Mouse (Mus musculus) urinary bladder, adult 2 months (tissue): ENCODE results near the gene Cxcr5. TPM values are rescaled to one million over a fixed set of nuclear protein-coding genes. Genes with fewer than 3 reads are reported as not detected.

ENCODE experiments used
- DNase-seq: peaks from one replicate; pipeline ENCODE4 v3.0.0; 2022; ENCODE audit warnings: low spot score
- polyA plus RNA-seq: library from polyadenylated mRNA; depleted of rRNA; stranded (reverse); fragments of >200 nt; gene quantifications from 2 replicates; pipeline ENCODE4 v1.2.3, GENCODE M21; 2012; rRNA removed

Gene Cxcr5
- polyA plus RNA-seq, 1 experiment = 0.11 TPM

- DNase-seq = peak; percentile 69
Observed at GRCm38 (mm10) chr9:44479628-44480428, 81.8 kb downstream of the Cxcr5 start.

GRCm38 (mm10) chr9:44478959-44479605, 82.6 kb downstream of the Cxcr5 start:
- DNase-seq = peak; percentile 68

- DNase-seq = peak; percentile 51
Observed at GRCm38 (mm10) chr9:44478229-44478921, 83.3 kb downstream of the Cxcr5 start.

GRCm38 (mm10) chr9:44477339-44478228, 84.1 kb downstream of the Cxcr5 start:
- peak; percentile 45 for DNase-seq

- DNase-seq = no peak
Observed at GRCm38 (mm10) chr9:44475936-44476335, 85.7 kb downstream of the Cxcr5 start.

- DNase-seq = no peak
Observed at GRCm38 (mm10) chr9:44474327-44474726, 87.3 kb downstream of the Cxcr5 start.

GRCm38 (mm10) chr9:44473184-44473583, 88.5 kb downstream of the Cxcr5 start:
- no peak for DNase-seq

- no peak for DNase-seq
Observed at GRCm38 (mm10) chr9:44468800-44469199, 92.9 kb downstream of the Cxcr5 start.

- DNase-seq = no peak
Observed at GRCm38 (mm10) chr9:44468224-44468623, 93.5 kb downstream of the Cxcr5 start.

- DNase-seq = no peak
Observed at GRCm38 (mm10) chr9:44461950-44462349, 99.7 kb downstream of the Cxcr5 start.

Other genes with a start within 250 kb of the Cxcr5 start
- gene C2cd2l, start 241.6 kb downstream of the Cxcr5 start, polyA plus RNA-seq = 30.5 and 31.4 TPM in 2 replicates
- gene Dpagt1, start 235.9 kb downstream of the Cxcr5 start, polyA plus RNA-seq = 24.7 and 25.8 TPM in 2 replicates
- gene H2afx, start 227.2 kb downstream of the Cxcr5 start, polyA plus RNA-seq = 19.8 and 22.1 TPM in 2 replicates
- gene Hmbs, start 217.6 kb downstream of the Cxcr5 start, polyA plus RNA-seq = 34.4 and 40.7 TPM in 2 replicates
- gene Vps11, start 200.2 kb downstream of the Cxcr5 start, polyA plus RNA-seq = 22.0 and 26.8 TPM in 2 replicates
- gene Hyou1, start 182.4 kb downstream of the Cxcr5 start, polyA plus RNA-seq = 34.4 and 35.3 TPM in 2 replicates
- 20.0 and 22.2 TPM in 2 replicates for gene Slc37a4, start 165.0 kb downstream of the Cxcr5 start, polyA plus RNA-seq
- 1,336 and 1,393 TPM in 2 replicates for gene Rps25, start 154.7 kb downstream of the Cxcr5 start, polyA plus RNA-seq
- gene Trappc4, start 154.3 kb downstream of the Cxcr5 start, polyA plus RNA-seq = 55.6 and 68.6 TPM in 2 replicates
- 33.7 and 47.1 TPM in 2 replicates for gene Ccdc84, start 143.3 kb downstream of the Cxcr5 start, polyA plus RNA-seq
- 0.28 and 0.63 TPM in 2 replicates for gene Foxr1, start 120.7 kb downstream of the Cxcr5 start, polyA plus RNA-seq
- 788 and 1,023 TPM in 2 replicates for gene Upk2, start 106.9 kb downstream of the Cxcr5 start, polyA plus RNA-seq
- 11.1 and 29.7 TPM in 2 replicates for gene Bcl9l, start 79.1 kb downstream of the Cxcr5 start, polyA plus RNA-seq
- gene Ddx6, start 43.0 kb upstream of the Cxcr5 start, polyA plus RNA-seq = 28.2 and 47.5 TPM in 2 replicates
- gene Treh, start 111.4 kb upstream of the Cxcr5 start, polyA plus RNA-seq = not detected in 2 replicates
- 75.3 and 87.2 TPM in 2 replicates for gene Phldb1, start 173.3 kb upstream of the Cxcr5 start, polyA plus RNA-seq
- gene Arcn1, start 206.0 kb upstream of the Cxcr5 start, polyA plus RNA-seq = 64.2 and 77.2 TPM in 2 replicates
- 82.5 and 94.1 TPM in 2 replicates for gene Ift46, start 206.0 kb upstream of the Cxcr5 start, polyA plus RNA-seq
- gene Tmem25, start 237.4 kb upstream of the Cxcr5 start, polyA plus RNA-seq = 6.9 and 8.3 TPM in 2 replicates
- gene Ttc36, start 241.2 kb upstream of the Cxcr5 start, polyA plus RNA-seq = 3.5 and 4.1 TPM in 2 replicates